Mouse (Mus musculus) urinary bladder, postnatal 4 days (tissue): ENCODE measurements around the gene Tfdp1.

Source experiments
- DNase-seq, 2 experiments: peaks; one replicate each; pipeline ENCODE4 v3.0.0; 2021 to 2022; ENCODE audit warnings: low spot score in 2 of 2

The Tfdp1 gene

DNA sequence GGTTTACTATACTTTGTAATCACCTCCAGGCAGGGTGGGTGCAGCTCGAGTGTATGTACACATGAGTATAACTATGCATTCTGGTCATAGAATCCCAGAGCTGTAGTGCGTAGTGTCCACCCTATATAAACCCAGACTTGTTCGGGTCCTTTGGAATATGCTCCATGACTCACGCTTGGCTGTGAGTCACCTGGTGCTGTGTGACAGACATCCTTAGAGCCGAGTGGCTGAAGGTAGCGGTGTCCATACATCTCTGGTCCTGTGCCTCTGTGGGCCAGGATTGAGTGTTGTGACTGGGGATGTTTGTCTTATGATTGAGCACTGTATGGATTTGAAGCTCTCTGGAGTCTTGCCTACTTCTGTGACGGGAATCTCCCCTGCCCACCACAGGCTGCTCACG, 14.1 kb downstream of the Tfdp1 start:
- DNase-seq = no peak

DNA sequence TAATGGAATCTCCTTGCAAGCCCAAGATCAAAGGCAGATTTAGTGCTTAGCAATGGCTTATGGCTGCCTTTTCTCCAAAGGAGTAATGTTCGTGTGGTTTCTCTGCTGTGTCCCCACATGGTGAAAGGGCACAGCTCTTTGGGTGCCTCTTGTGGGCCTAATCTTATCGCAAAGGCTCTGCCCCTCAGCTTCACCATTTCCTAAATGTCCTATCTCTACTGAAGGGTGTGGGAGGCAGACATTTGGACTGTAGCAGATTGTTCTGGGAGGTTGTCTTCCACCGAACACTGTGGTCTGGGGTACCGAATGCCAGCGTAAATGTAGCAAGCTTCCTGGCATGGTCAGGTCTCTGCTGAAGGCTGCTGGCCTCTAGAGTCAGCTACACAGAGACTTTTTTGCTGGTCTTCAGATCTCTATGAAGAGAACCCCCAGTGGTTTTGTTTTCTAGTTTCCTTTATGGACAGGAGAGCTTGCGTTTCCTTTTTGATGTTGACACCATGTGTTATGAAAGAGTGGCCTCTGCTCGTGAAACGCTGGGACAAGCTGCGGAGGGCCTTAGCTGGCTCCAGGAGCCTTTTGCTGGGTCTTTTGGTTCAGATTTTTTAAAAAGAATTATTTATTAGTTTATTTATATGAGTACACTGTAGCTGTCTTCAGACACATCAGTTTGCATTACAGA, 14.7 kb downstream of the Tfdp1 start:
- DNase-seq = no peak

DNA sequence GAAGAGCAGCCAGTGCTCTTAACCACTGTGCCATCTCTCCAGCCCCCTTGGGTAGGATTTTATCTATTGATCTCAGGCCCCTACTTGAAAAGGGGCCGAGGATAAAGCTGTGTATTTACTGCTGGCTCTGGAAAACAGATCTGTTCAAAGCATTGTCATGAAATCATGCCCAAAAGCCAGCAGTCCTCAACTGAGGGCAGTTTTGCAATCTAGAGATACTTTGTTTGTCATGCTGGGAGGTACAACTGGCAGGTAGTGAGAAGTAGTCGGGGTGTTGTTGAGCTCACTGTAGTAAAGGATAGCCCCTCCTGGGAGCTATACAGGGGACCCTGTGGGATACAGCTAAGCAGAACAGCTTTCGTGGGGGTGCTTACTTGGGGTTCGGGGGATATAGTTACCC, 15.3 kb downstream of the Tfdp1 start:
- DNase-seq = no peak

DNA sequence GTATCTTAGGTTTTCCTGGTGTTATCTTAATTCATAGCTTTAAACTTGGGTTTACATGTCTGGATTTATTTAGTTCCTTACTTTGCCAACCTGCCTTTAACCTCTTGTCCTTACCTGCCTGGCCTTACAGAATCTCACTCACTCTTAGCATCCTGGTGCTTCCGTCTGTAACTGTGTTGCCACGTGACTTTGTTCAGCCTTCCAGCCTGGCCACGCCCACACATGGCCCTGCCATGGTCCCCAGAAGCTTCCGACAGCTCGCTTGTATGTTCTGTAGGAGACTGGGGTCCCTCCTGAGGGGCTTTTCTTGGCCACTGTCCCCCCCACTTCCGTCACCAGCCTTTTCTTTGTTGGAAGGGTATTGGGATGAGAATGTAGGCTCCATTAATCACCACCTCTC, 17.7 kb downstream of the Tfdp1 start:
- no peak for DNase-seq

DNA sequence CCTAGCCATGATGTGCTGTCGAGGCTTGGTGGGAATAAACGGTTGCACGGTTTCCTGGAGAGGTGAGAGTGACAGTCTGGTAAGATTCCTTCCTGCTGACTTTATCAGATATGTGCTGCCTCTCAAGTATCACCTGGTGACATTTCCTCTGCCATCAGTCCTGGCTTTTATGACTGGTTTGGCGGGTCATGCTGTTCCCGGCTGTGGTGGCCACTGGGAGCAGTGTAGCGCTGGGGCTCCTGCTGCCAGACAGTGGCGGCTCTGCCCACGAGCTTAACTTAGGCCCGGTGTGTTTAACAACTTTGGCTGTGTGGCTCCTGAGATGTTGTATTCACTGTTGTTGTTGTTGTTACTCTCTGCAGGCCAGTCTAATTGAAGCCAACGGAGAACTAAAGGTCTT, 18.1 kb downstream of the Tfdp1 start:
- DNase-seq = no peak

DNA sequence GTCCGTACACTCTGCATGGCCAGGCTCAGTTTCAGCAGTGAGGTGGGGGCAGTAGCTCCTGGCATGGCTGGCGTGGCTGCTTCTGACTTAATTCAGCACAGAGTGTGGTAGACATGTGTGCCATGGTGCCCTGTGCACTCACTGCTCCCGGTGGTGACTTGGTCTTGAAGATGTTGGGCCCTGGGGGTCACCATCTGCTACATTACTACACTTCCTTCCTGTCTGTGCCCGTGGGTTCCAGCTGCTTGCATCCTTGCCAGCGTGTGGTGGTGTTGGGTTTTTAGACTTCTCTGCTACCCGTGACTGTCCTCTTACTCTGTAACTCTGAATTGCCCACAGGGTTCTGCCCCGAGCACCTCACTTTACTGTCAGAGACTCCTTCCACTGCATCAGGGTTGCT, 21.7 kb downstream of the Tfdp1 start:
- no peak for DNase-seq

DNA sequence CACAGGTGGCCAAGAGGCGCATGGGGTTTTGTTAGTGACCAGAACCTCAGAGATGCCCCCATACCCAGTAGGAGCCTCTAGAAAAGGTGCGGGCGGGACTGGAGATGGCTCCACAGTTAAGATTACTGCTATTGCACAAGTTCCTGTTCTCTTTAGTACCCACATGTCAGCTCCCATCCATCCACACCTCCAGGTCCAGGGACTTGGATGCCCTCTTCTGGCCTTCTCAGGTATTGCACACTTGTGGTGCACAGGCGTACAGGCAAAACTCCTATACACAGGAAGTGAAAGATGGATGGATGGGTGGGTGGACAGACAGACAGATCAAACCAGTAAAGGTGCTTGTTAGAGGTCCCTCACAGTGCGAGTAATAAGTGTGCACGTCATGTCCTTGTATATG, 23.3 kb downstream of the Tfdp1 start:
- DNase-seq = no peak

DNA sequence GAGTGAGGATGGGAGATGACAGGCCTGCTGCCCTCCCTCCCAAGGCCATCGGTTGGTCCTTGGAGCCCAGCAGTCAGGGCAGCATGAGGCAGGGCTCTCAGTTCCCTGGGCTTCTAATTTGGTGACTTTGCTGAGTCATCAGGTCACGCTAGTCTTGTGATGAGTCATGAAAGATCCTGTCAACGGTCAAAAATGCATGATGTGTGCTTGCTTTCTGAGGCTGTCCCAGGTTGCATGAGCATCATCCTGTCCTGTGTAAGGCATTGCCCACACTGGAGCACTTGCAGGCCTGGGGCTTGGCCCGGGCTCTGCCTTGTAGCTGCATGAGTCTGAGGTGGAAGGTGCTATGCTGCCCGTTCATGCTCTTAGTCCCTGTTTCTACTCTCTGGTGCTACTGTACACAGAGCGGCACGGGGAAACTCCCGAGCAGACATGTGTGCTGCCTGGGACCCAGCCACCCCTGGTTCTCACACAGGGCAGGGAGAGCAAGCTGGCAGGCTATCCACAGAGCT, 34.7 kb downstream of the Tfdp1 start:
- DNase-seq = no peak

DNA sequence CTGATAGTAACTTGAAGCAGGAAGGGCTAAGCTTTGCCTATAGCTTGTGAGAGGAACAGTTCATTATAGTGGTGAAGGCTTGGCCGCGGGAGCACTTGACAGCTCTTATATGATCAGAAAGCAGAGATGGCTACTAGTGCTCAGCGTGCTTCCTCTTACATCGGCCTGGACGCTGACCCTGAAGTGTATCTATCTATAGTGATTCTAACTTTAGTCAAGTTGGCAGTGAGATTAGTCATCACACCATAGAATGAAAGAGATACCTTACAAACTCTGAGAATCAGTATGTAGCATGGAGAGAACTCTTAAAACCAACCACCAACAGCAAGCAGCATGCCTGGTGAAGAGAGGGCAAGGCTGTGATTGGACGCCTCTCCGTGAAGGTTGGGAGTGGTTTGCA, 43.1 kb downstream of the Tfdp1 start:
- DNase-seq = no peak

DNA sequence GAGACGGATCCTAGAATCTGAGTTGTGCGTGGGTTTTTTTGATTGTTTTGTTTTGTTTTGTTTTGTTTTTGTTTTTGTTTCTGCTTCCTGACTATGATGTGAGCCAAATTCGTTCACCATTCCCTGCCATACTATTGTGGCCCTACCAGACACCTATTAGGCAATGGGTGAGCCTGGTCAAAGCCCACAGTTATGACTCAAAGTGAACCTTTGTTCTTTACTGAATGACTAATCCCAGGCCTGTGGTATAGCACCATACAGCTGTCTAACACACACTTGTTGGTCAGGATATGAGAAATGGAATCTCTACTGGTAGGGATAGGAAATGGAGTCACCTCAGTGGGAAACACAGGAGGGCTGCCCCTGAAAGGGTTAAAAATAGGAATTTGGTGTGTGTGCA, 44.0 kb downstream of the Tfdp1 start:
- DNase-seq = no peak

DNA sequence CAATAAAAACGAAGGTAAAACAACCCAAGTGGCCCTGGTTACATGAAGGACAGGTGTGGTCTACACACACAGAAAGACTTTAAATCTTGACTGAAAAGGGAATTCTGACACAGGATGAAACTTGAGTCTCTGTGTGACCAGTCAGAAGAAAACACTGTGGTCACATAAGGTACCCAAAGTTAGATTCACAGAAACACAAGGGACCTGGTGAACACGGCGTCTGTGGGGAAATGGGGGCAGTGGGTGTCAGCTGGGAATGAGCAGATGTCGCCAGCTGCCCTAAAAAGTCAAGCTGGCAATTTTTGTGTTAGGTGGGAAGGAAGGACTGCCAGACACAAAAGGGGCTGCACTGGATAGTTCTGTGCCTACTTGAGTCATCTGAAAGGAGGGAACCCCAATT, 44.4 kb downstream of the Tfdp1 start:
- no peak for DNase-seq

DNA sequence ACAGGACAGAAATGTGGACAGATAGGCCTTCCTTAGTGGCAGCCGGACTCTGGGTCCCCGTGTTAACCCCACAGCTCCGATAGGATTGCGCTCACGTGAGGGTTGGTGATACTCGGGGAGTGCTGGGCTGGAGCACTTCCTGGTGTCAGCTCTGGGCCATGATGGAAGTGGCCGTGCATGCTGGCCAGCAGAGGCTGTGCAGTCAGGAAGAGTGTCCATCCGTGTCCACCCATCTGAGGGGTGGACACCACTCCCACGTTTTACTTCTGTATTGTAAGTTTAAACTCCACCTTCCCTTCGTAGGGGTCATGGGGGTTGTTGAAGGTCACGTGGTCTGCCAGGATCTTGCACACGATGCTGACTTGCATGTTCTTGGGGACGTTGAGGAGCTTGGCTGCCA, 47.8 kb downstream of the Tfdp1 start:
- no peak for DNase-seq

DNA sequence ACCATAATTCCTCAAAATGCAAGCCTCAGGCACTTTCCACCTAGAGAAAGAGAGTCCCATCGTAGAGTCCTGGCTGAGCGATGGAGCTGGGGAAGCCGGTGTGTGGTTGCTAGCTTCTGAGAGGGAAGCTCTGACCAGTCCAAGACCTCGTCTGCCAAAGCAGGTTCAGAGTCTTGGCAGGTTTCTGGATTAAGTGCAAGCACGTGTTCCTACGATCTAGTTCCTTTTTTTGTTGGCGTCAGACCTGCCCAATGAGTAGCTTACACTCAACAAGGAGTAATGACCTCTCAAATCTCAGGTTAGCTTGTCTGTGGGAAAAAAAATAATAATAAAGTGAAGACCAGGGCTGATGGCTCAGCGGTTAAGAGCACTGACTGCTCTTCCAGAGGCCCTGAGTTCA, 49.2 kb downstream of the Tfdp1 start:
- DNase-seq = no peak

DNA sequence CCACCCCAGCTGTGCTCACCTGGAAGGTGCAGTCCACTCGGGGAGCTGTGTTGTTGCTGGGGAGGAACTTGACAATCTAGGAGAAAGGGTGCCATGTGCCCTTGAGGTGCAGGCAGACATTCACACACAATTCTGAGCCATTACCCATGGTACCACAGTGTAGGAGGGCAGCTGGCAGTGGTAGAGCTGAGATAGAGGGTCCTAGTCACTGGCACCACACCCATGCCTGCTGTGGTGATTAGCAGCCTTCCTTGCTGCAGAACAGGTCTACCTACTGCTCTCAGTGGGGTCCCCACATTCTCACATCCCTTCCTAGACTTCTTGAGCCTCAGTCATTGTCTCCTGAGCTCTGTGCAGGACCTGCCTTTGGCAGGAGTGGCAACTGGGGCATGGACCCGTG, 50.2 kb downstream of the Tfdp1 start:
- DNase-seq = no peak

DNA sequence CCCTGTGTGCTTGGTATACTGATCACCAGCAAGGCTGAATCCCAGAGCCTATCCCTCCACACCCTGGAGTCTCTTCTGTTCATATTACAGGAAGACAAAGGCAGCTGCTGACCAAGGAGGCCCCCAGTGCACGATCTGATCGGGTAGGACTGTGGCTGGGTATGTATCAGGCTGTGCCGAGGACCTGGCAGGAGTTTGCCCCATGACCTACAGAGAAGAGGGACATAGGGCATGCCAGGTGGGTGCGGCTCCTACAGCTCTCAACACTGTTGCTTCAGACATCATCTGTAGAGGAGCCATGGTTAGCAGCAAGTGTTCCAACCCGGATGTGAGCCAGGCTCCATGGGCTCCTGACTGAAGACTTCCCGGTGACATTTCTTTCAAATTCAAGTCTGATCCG, 55.3 kb downstream of the Tfdp1 start:
- no peak for DNase-seq

DNA sequence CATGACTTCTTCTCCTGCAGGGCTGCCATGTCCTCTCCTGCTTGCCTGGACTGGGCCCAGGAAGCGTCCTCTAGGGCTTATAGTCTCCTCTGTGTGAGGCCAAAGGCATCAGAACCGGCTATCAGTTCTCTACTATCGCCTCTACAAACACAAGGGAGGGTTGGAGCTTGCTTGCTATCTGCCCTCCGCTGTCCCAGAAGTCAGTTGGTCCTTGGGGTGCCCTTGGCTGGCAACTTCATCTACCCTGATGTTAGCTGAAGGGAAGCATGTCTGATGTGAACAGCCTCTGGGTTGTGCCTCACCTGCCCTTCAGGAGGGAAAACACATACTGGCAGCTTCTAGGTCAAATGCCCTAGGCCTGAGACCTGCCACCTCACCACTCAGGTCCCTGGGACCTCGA, 58.2 kb downstream of the Tfdp1 start, which contains the start of gene Atp4b:
Gene Atp4b (minus strand): TSS at position 101 of the 400 bp plus-strand sequence.
- no peak for DNase-seq

DNA sequence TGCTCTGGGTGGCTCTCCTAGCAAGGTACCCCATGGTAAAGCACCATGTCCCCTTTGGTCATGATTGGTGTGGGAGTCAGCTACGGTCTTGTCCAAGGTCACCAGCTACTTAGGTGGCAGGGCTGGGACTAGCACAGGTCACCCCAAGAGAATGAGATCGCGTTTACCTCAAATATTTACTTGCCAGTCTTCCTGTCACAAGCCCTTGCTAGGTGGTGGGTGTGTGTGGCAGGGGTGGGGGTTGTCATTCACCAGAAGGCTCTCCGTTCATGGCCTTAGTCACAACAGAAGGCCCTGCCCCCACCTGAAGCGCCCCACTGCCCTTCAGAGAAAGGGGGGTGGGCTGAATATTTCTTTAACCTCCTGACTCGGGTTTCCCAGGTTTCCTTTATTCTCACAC, 65.0 kb downstream of the Tfdp1 start:
- no peak for DNase-seq

DNA sequence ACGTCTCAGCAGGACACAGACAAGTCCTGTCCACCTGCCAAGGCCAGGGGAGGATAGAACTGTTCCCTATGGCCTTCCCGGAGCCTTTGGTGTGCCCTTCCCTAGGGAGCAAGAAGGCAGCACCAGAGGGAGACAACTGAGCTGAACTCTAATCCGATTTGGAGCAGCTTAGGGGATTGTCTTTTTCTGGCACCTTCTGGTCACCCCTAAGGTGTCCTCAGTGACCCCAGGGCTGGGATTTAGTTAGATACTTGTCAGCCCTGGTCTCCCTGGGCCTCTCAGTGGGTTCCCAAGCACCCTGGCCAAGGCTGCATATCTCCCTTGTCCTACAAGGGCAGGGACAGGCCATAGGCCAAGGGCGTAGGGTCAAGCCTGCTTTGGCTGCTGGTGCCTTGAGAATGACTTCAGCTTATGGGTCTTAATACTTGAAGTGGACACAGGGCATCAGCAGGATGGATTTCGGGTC, 66.1 kb downstream of the Tfdp1 start, which contains the start of gene Grk1:
Gene Grk1 (plus strand): TSS at position 416 of the 466 bp plus-strand sequence.
- no peak for DNase-seq

DNA sequence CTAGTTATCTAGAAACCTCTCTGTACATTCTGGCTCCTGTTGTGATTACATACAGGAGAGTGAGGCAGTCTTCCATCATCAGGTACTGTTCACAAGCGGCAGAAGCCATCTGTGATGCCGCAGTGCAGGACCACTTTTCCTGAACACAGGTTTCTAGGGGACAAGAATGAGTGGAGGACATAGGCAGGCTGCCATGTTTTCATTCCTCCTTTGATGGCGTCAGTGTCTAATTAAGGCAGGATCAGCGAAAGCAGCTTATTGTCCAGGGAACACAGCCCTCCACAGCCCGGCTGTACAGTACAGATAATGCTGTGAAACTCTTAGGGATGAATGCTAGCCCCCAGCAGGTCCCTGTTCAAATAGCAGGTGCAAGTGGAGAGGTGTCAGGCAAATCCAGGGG, 67.5 kb downstream of the Tfdp1 start:
- no peak for DNase-seq

DNA sequence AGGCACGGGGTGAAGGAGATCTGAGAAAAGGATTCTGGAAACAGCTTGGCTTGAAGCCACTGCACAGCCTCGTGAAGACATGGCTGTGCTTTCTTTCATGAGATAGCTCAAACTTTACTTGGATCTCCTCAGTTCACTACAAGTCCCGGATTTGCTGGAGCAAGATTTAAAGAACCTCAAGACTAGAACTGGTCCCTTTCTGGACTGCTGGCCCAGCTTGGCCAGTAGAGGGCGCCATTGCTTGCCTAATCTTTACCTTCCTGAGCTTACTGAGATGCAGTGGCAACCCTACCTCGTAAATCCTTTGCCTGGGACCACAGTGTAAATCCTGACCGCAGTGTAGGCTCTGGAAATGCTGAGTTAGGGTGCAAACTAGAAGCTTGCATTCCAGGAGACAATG, 73.0 kb downstream of the Tfdp1 start:
- DNase-seq = peak in 1 of 2 experiments; percentile 33

DNA sequence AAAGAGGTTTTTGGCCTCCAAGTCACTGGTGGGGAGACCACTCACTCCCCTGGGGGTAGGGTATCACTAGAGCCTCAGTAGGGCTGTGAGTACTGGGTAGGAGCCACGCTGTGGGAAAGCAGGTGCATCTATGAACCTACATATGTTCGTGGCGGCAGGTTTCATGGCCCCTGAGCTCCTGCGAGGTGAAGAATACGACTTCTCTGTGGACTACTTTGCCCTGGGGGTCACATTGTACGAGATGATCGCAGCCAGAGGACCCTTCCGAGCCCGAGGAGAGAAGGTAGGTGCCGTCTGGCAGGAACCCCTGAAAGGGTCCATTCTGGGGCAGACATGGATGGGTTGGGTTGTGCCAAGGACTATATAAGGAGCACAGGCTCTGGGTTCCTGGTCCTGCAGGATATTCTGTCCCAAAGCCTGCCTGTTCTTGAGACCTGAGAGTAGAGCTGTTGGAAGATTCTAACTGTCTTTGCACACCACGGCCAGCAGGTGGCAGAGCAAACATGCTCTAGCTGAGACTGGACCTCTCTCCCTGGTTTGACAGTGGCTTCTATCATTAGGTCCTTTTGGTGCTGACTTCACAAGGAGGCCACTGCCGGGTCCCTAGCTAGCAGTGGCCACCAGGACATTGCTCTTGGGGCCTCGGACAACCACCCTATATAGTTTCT, 74.5 kb downstream of the Tfdp1 start:
- no peak for DNase-seq

DNA sequence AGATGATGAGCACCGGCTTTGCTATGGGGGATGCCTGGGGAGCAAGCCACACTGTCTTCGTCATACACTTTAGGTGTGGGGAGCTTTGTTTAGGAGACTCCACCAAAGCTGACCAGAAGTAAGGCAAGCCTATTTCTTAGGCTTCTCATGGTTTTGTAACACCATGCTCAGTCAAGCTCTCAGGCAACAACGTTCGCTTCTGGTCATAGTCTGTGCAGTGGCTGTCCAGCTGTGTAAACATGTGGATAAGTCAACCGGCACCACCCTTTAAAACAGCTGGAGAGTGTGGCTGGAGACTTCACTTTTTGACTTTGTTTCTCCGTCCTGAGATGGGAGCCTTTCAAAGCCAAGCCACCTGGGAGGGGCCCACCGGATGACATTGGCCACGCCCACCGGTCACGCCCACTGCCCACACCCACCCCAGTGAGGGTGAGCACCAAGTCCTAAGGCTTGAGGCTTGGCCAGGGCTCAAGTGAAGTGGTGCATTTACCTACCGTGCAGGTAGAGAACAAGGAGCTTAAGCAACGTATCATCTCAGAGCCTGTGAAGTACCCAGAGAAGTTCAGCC, 75.4 kb downstream of the Tfdp1 start:
- DNase-seq = no peak

DNA sequence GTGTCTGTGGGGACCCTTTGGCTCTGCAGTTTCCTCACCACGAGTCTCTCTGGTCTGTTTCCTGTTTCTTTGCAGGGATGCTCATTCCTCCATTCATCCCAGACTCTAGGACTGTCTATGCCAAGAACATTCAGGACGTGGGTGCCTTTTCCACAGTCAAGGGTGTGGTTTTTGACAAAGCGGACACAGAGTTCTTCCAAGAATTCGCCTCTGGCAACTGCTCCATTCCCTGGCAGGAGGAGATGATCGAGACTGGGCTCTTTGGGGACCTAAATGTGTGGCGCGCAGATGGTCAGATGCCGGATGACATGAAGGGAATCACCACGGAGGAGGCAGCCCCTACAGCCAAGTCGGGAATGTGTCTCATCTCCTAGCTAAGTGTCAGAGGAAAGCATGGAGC, 77.3 kb downstream of the Tfdp1 start:
- no peak for DNase-seq
